Mouse (Mus musculus) liver, embryonic 11.5 days (tissue): ENCODE measurements around the gene Cox20. TPM values are rescaled to one million over a fixed set of nuclear protein-coding genes. Genes with fewer than 3 reads are reported as not detected.
A peak's percentile ranks its signal among the peaks of the same experiment; 100 is the strongest.

Experiments
- ATAC-seq: fragments of 200-750 bp; cut with Nextera tagmentation; replicated peaks from 2 replicates; pipeline ENCODE4 v1.8.0; 2017; ENCODE audit warnings: moderate number of reproducible peaks, mild to moderate bottlenecking, moderate TSS enrichment, moderate library complexity; ENCODE audit not compliant: low FRiP score
- DNase-seq: peaks from one replicate; pipeline ENCODE4 v3.0.0-alpha.2; 2017; ENCODE audit warnings: low spot score
- H3K27ac ChIP-seq: fragments of 300-500 bp; sonication (generic); 2 replicates; pipeline ENCODE4 v1.5.1; 2014; ENCODE audit warnings: mild to moderate bottlenecking, low read depth, low read length, control low read depth
- H3K27me3 ChIP-seq: fragments of 300-500 bp; sonication (generic); replicated peaks from 2 replicates; pipeline ENCODE4 v1.6.1; 2014; ENCODE audit warnings: low read length, mixed read lengths; ENCODE audit not compliant: control insufficient read depth, insufficient read depth
- H3K36me3 ChIP-seq: fragments of 300-500 bp; sonication (generic); 2 replicates; pipeline ENCODE4 v1.6.1; 2014; ENCODE audit warnings: mild to moderate bottlenecking, low read length, moderate library complexity, mixed read lengths; ENCODE audit not compliant: control insufficient read depth, insufficient read depth
- H3K4me1 ChIP-seq: fragments of 300-500 bp; sonication (generic); replicated peaks from 2 replicates; pipeline ENCODE4 v1.6.1; 2014; ENCODE audit warnings: low read length, mixed read lengths; ENCODE audit not compliant: control insufficient read depth, insufficient read depth
- H3K4me2 ChIP-seq: fragments of 300-500 bp; sonication (generic); 2 replicates; pipeline ENCODE4 v1.6.1; 2014; ENCODE audit warnings: mild to moderate bottlenecking, control low read depth, moderate library complexity
- H3K4me3 ChIP-seq: fragments of 300-500 bp; sonication (generic); 2 replicates; pipeline ENCODE4 v1.5.1; 2014; ENCODE audit warnings: low read depth, low read length, control low read depth
- H3K9ac ChIP-seq: fragments of 300-500 bp; sonication (generic); 2 replicates; pipeline ENCODE4 v1.6.1; 2014; ENCODE audit warnings: low read depth, low read length, control low read depth
- H3K9me3 ChIP-seq: fragments of 300-500 bp; sonication (generic); 2 replicates; pipeline ENCODE4 v1.6.1; 2016; ENCODE audit warnings: low read length, inconsistent platforms, mixed read lengths; ENCODE audit not compliant: control insufficient read depth
- WGBS: fragments of 180-500 bp; shearing (Covaris S2); extraction: QIAGEN DNeasy Blood & Tissue Kit; methylation state at CpG from one replicate; pipeline ENCODE4 v1.1.7; 2014; 5-methylcytosine and 5-hydroxymethylcytosine counted together
- polyA plus RNA-seq: library from polyadenylated mRNA; unstranded; fragments of >200 nt; fragmentation: Nextera tagmentation; extraction: Ambion mirVana; gene quantifications from 2 replicates; pipeline ENCODE4 v1.2.1, GENCODE M21; 2014

The Cox20 gene
- polyA plus RNA-seq, 1 experiment from 2014 or later: 129 TPM

- peak overlapping the region; percentile 94 for H3K27ac ChIP-seq
- ATAC-seq (peak; percentile 65), DNase-seq (no peak)
- peak overlapping the region; percentile 79 for H3K9ac ChIP-seq
- H3K4me2 ChIP-seq: peak overlapping the region; percentile 70
- peaks cover 17% of the 10 kb centered on the region for H3K4me1 ChIP-seq
- H3K9me3 ChIP-seq: no peaks in the 10 kb centered on the region
- H3K4me3 ChIP-seq: peak overlapping the region; percentile 72
- WGBS: under 1% methylated on average over 17 of the region's 17 CpGs
- peaks cover 13% of the 10 kb centered on the region for H3K36me3 ChIP-seq
- H3K27me3 ChIP-seq: no peaks in the 10 kb centered on the region
Measured at GRCm38 (mm10) chr1:178318002-178318388, 935 bp upstream of the Cox20 start.

GRCm38 (mm10) chr1:178319295-178320037, 536 bp downstream of the Cox20 start:
- peak; percentile 32 for ATAC-seq
- Histone ChIP-seq H3K9me3 (no peaks in the 10 kb centered on the region), H3K9ac (peak overlapping the region; percentile 79), H3K4me2 (peak overlapping the region; percentile 70), H3K27me3 (no peaks in the 10 kb centered on the region), H3K4me1 (peaks cover 17% of the 10 kb centered on the region), H3K36me3 (peaks cover 21% of the 10 kb centered on the region), H3K4me3 (peak overlapping the region; percentile 72), H3K27ac (peak overlapping the region; percentile 94)
- DNase-seq: no peak
- WGBS: 3% methylated on average over 12 of the region's 12 CpGs

- peak overlapping the region; percentile 79 for H3K9ac ChIP-seq
- peak overlapping the region; percentile 72 for H3K4me3 ChIP-seq
- peaks cover 17% of the 10 kb centered on the region for H3K4me1 ChIP-seq
- H3K9me3 ChIP-seq: no peaks in the 10 kb centered on the region
- 28% methylated on average over 8 of the region's 8 CpGs for WGBS
- peak overlapping the region; percentile 94 for H3K27ac ChIP-seq
- no peak for ATAC-seq
- peak overlapping the region; percentile 70 for H3K4me2 ChIP-seq
- H3K27me3 ChIP-seq: no peaks in the 10 kb centered on the region
- peaks cover 21% of the 10 kb centered on the region for H3K36me3 ChIP-seq
- DNase-seq: no peak
Measured at GRCm38 (mm10) chr1:178320038-178320722, 1.2 kb downstream of the Cox20 start.

- DNase-seq: no peak
- peak overlapping the region; percentile 94 for H3K27ac ChIP-seq
- H3K9ac ChIP-seq: peak overlapping the region; percentile 79
- ATAC-seq: no peak
- no peaks in the 10 kb centered on the region for H3K27me3 ChIP-seq
- peaks cover 21% of the 10 kb centered on the region for H3K36me3 ChIP-seq
- 39% methylated on average over 5 of the region's 5 CpGs for WGBS
- peaks cover 17% of the 10 kb centered on the region for H3K4me1 ChIP-seq
- no peaks in the 10 kb centered on the region for H3K9me3 ChIP-seq
- H3K4me2 ChIP-seq: peak overlapping the region; percentile 70
- peak overlapping the region; percentile 72 for H3K4me3 ChIP-seq
Measured at GRCm38 (mm10) chr1:178320723-178321590, 2.0 kb downstream of the Cox20 start.

GRCm38 (mm10) chr1:178321730-178322357, 2.9 kb downstream of the Cox20 start:
- H3K9me3 ChIP-seq: no peaks in the 10 kb centered on the region
- no peak overlapping the region for H3K4me3 ChIP-seq
- peak overlapping the region; percentile 70 for H3K4me2 ChIP-seq
- 74% methylated on average over 4 of the region's 4 CpGs for WGBS
- H3K4me1 ChIP-seq: peaks cover 17% of the 10 kb centered on the region
- H3K27ac ChIP-seq: no peak overlapping the region
- H3K9ac ChIP-seq: no peak overlapping the region
- DNase-seq (no peak), ATAC-seq (no peak)
- peaks cover 22% of the 10 kb centered on the region for H3K36me3 ChIP-seq
- H3K27me3 ChIP-seq: no peaks in the 10 kb centered on the region

GRCm38 (mm10) chr1:178323235-178323634, 4.3 kb downstream of the Cox20 start:
- Histone ChIP-seq H3K4me1 (peaks cover 15% of the 10 kb centered on the region), H3K36me3 (peaks cover 27% of the 10 kb centered on the region), H3K27ac (no peak overlapping the region), H3K9ac (no peak overlapping the region), H3K27me3 (no peaks in the 10 kb centered on the region), H3K9me3 (no peaks in the 10 kb centered on the region), H3K4me3 (no peak overlapping the region), H3K4me2 (no peak overlapping the region)
- no peak for ATAC-seq
- 91% methylated on average over 1 of the region's 1 CpGs for WGBS
- no peak for DNase-seq

GRCm38 (mm10) chr1:178324568-178324967, 5.6 kb downstream of the Cox20 start:
- DNase-seq (no peak), ATAC-seq (no peak)
- WGBS: 94% methylated on average over 1 of the region's 1 CpGs
- Histone ChIP-seq H3K4me2 (no peak overlapping the region), H3K4me1 (peaks cover 15% of the 10 kb centered on the region), H3K36me3 (peaks cover 30% of the 10 kb centered on the region), H3K4me3 (no peak overlapping the region), H3K9ac (no peak overlapping the region), H3K27ac (no peak overlapping the region), H3K9me3 (no peaks in the 10 kb centered on the region), H3K27me3 (no peaks in the 10 kb centered on the region)

GRCm38 (mm10) chr1:178326357-178326756, 7.4 kb downstream of the Cox20 start:
- no peaks in the 10 kb centered on the region for H3K27me3 ChIP-seq
- 0 out of 2 replicates have a peak, but pooled peaks cover 2% of the 10 kb centered on the region for H3K4me1 ChIP-seq
- H3K36me3 ChIP-seq: peaks cover 36% of the 10 kb centered on the region
- ATAC-seq: no peak
- DNase-seq: no peak
- H3K9ac ChIP-seq: no peak overlapping the region
- no peak overlapping the region for H3K4me2 ChIP-seq
- H3K27ac ChIP-seq: no peak overlapping the region
- WGBS: 88% methylated on average over 1 of the region's 1 CpGs
- H3K4me3 ChIP-seq: no peak overlapping the region
- no peaks in the 10 kb centered on the region for H3K9me3 ChIP-seq
